Mouse (Mus musculus) limb, embryonic 11.5 days (tissue): ENCODE measurements around the gene Rgs16. TPM values are rescaled to one million over a fixed set of nuclear protein-coding genes. Genes with fewer than 3 reads are reported as not detected.
A peak's percentile ranks its signal among the peaks of the same experiment; 100 is the strongest.

Experiments used
- ATAC-seq: fragments of 200-750 bp; cut with Nextera tagmentation; 2 replicates; pipeline ENCODE4 v1.8.0; 2017; ENCODE audit warnings: low read depth; ENCODE audit not compliant: insufficient number of reproducible peaks, low FRiP score, low TSS enrichment
- DNase-seq: peaks from one replicate; pipeline ENCODE4 v3.0.0-alpha.2; 2015; ENCODE audit warnings: low spot score
- H3K27ac ChIP-seq: fragments of 300-500 bp; sonication (generic); replicated peaks from 2 replicates; pipeline ENCODE4 v1.5.1; 2014; ENCODE audit warnings: low read depth, mild to moderate bottlenecking, low read length
- H3K27me3 ChIP-seq: fragments of 300-500 bp; sonication (generic); 2 replicates; pipeline ENCODE4 v1.6.1; 2014; ENCODE audit warnings: mild to moderate bottlenecking, low read length, mixed read lengths; ENCODE audit not compliant: control insufficient read depth, insufficient read depth
- H3K36me3 ChIP-seq: fragments of 300-500 bp; sonication (generic); 2 replicates; pipeline ENCODE4 v1.6.1; 2014; ENCODE audit warnings: mild to moderate bottlenecking, low read length, moderate library complexity, mixed read lengths; ENCODE audit not compliant: control insufficient read depth, insufficient read depth
- H3K4me1 ChIP-seq: fragments of 300-500 bp; sonication (generic); 2 replicates; pipeline ENCODE4 v1.6.1; 2014; ENCODE audit warnings: low read length, mixed read lengths; ENCODE audit not compliant: control insufficient read depth, insufficient read depth
- H3K4me2 ChIP-seq: fragments of 300-500 bp; sonication (generic); 2 replicates; pipeline ENCODE4 v1.6.1; 2014; ENCODE audit warnings: low read depth, mild to moderate bottlenecking, moderate library complexity; ENCODE audit not compliant: severe bottlenecking
- H3K4me3 ChIP-seq: fragments of 300-500 bp; sonication (generic); 2 replicates; pipeline ENCODE4 v1.5.1; 2014; ENCODE audit warnings: low read depth, low read length
- H3K9ac ChIP-seq: fragments of 300-500 bp; sonication (generic); 2 replicates; pipeline ENCODE4 v1.6.1; 2014; ENCODE audit warnings: mild to moderate bottlenecking, low read length
- H3K9me3 ChIP-seq: fragments of 300-500 bp; sonication (generic); 2 replicates; pipeline ENCODE4 v1.6.1; 2016; ENCODE audit warnings: low read length; ENCODE audit not compliant: control insufficient read depth
- WGBS: fragments of 180-500 bp; shearing (Covaris S2); extraction: QIAGEN DNeasy Blood & Tissue Kit; methylation state at CpG from one replicate; pipeline ENCODE4 v1.1.7; 2014; 5-methylcytosine and 5-hydroxymethylcytosine counted together
- polyA plus RNA-seq: library from polyadenylated mRNA; unstranded; fragments of >200 nt; fragmentation: Nextera tagmentation; extraction: Ambion mirVana; gene quantifications from 2 replicates; pipeline ENCODE4 v1.2.1, GENCODE M21; 2014

Gene Rgs16
- polyA plus RNA-seq, 1 experiment from 2014 or later: 4.9 TPM

DNA sequence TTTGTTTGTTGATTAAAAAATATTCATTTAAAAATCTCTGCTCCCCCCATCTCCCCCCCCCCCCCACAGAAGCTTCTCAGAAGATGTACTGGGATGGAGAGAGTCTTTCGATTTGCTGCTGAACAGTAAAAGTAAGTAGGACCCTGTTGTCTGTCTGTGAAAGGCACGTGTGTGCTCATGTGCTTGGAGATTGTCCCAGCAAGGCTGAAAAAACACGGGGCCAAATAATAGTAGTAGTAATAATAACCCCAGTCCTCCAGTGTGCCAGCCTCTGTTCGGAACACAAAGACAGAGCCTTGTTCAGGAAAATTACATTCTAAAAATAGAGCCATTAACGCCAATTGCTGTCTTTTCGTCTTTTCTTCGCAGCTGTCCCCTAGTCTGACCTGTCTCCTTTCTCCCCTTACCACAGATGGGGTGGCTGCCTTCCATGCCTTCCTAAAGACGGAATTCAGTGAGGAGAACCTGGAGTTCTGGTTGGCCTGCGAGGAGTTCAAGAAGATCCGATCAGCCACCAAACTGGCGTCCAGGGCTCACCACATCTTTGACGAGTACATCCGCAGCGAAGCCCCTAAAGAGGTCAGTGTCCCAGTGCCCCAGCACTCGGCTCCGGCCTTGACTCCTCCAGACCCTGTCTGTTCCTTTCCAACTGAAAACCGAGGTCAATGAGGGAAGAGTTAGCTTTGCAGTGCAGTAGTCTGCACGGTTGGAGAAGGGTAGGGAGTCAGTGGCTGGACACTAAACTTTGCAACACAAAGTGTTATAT, 1.6 kb downstream of the Rgs16 start:
- Histone ChIP-seq H3K4me1 (peaks cover 3% of the 10 kb centered on the region; the same call in 1 of the 2 replicates), H3K27me3 (peaks cover 14% of the 10 kb centered on the region; the same call in 1 of the 2 replicates), H3K9ac (no peak overlapping the region), H3K36me3 (no peaks in the 10 kb centered on the region), H3K27ac (no peak overlapping the region), H3K9me3 (no peaks in the 10 kb centered on the region), H3K4me3 (no peak overlapping the region), H3K4me2 (no peak overlapping the region)
- DNase-seq (no peak), ATAC-seq (no peak)
- WGBS: 81% methylated on average over 18 of the region's 18 CpGs

DNA sequence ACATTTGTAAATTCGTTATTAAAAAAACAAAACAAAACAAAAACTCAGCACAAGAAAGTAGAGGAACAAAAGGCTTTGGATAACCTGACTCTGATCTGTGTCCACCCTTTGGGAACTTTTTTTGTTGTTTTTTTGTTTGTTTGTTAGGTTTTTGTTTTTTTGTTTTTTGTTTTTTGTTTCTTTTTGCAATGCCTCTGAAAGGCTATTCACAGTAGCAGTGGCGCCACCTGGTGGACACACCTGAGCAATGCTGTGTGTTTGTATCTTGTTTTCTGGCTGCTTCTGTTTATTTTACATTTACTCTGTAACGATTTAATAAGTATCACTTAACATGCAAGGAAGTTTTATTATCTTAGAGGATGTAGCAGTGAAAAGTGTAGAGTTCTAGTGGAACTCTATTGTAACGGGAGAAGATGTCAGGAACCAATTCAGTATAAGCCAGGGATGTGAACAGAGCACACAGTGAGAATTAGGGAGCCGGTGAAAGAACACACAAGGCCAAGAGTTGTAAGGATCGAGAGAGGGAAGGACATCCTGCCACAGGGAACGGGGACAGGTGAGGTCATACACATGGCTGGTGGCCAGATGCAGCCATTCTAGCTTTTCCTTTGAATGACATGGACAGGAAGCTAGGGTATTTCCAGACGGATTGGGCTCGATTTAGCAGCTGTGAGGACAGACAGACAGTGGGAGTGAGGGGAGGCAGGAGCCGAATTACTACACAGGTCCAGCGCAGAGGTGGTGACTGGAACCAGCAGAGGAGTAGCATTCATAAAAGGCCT, 2.4 kb downstream of the Rgs16 start:
- DNase-seq (peak; percentile 88), ATAC-seq (no peak)
- peaks cover 3% of the 10 kb centered on the region; the same call in 1 of the 2 replicates for H3K4me1 ChIP-seq
- no peak overlapping the region for H3K9ac ChIP-seq
- peaks cover 14% of the 10 kb centered on the region; the same call in 1 of the 2 replicates for H3K27me3 ChIP-seq
- 56% methylated on average over 11 of the region's 11 CpGs for WGBS
- no peaks in the 10 kb centered on the region for H3K9me3 ChIP-seq
- H3K36me3 ChIP-seq: no peaks in the 10 kb centered on the region
- no peak overlapping the region for H3K27ac ChIP-seq
- no peak overlapping the region for H3K4me3 ChIP-seq
- H3K4me2 ChIP-seq: no peak overlapping the region

DNA sequence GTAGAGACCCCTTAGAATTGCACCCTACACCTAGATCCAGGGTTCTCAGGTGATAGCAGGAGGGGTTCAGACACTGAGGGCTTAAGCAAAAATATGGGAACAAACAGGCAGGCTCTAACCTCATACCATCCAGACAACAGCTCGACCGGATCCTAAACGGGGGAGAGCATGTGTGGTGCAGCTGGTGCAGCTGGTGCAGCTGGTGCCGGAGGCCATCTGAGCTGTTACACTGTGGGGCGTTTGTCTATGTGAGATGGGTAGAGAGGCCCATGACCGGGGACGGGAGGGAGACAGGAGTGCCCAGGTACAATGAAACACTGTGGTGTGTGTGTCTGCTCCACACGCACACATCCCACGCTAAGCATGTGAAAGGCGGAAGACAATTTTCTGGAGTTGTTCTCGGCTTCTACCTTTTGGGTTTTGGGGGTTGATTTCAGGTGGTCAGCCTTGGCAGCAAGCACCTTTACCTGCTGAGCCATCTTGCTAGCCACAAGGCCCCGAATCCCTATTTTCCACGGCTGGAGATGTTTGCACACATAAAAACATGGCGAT, 6.0 kb downstream of the Rgs16 start:
- Histone ChIP-seq H3K4me1 (no peaks in the 10 kb centered on the region), H3K4me2 (no peak overlapping the region), H3K9me3 (no peaks in the 10 kb centered on the region), H3K27ac (no peak overlapping the region), H3K4me3 (no peak overlapping the region), H3K27me3 (no peaks in the 10 kb centered on the region; the same call in 1 of the 2 replicates), H3K9ac (no peak overlapping the region), H3K36me3 (no peaks in the 10 kb centered on the region)
- DNase-seq (no peak), ATAC-seq (no peak)
- whole genome bisulfite sequencing: 76% methylated on average over 14 of the region's 14 CpGs

DNA sequence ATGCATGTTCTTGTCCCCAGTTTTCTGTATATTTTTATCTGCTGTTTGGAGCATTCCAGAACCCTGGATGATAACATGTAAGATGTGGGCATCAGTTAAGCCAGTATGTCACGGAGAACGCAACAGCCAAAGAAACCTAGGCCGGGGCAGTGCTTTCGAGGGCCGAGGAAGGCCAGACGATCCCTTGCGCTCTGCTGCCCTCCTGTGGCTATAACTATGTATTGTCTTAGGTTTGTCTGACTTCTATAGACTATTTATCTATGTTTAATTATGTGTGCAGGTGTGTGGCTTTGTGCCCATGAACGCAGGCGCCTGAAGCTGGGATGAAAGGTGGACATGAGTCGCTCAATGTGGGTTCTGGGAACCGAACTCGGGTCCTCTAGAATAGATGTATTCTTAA, 6.6 kb downstream of the Rgs16 start:
- Histone ChIP-seq H3K27ac (no peak overlapping the region), H3K9me3 (no peaks in the 10 kb centered on the region), H3K4me2 (no peak overlapping the region), H3K4me1 (no peaks in the 10 kb centered on the region), H3K4me3 (no peak overlapping the region), H3K36me3 (no peaks in the 10 kb centered on the region), H3K9ac (no peak overlapping the region), H3K27me3 (no peaks in the 10 kb centered on the region)
- ATAC-seq (no peak), DNase-seq (peak; percentile 85)
- WGBS: 6% methylated on average over 12 of the region's 12 CpGs

DNA sequence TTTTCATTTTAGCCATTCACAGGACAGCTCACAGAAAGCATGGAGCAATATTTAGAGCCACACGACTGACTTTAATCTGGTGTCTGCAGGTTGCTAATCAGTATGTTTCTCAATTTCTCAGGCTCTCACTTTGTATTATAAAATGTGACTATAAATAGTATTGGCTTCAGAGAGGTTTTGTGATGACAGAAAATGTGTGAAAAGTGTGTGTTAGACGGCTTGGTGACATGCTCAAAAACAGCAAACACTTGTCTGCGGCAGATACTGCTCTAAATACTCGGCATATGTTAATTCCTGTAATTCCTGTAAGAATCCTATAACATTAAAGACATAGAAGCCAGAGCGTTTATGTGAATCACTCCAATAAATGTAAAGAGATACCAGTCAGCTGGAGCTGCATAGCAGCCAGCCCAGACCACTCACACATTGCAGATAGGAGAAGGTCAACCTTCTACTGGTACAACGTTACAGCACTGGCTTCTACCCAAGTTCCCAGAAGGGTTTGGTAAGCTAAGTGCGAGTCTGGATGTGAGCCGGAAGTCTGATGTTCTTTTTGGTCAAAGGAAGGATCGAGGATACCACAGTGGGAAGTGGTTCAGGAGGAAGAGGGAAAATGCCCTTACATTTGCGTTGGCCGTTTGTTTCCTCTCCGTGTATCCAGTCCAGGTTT, 7.8 kb downstream of the Rgs16 start:
- H3K4me3 ChIP-seq: no peak overlapping the region
- H3K4me2 ChIP-seq: no peak overlapping the region
- no peaks in the 10 kb centered on the region for H3K27me3 ChIP-seq
- DNase-seq (peak; percentile 19), ATAC-seq (no peak)
- 0 out of 2 replicates have a peak, but pooled peaks cover 3% of the 10 kb centered on the region for H3K4me1 ChIP-seq
- no peak overlapping the region for H3K9ac ChIP-seq
- no peaks in the 10 kb centered on the region for H3K36me3 ChIP-seq
- no peaks in the 10 kb centered on the region for H3K9me3 ChIP-seq
- 78% methylated on average over 12 of the region's 12 CpGs for WGBS
- no peak overlapping the region for H3K27ac ChIP-seq

DNA sequence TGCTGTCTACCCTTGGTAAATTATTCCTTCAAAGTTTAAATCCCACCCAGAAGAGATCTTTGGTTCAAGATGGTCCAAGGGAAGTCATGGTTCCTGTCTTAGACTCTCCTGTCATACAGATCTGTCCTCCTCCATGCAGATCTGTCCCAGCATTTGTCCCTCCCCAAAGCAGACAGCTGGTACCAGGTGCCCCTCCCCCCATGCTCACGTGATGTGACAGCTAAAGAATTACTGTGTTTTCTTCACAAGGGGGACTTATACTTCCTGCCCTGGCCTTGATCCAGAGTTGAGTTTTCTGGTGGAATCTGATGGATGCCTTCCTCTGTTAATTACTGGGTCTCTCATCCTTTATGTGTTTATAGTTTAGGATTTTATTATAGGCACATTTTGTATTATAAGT, 8.4 kb downstream of the Rgs16 start:
- DNase-seq: peak; percentile 56
- 0 out of 2 replicates have a peak, but pooled peaks cover 3% of the 10 kb centered on the region for H3K4me1 ChIP-seq
- ATAC-seq: no peak
- no peak overlapping the region for H3K27ac ChIP-seq
- no peaks in the 10 kb centered on the region for H3K9me3 ChIP-seq
- H3K36me3 ChIP-seq: no peaks in the 10 kb centered on the region
- H3K27me3 ChIP-seq: no peaks in the 10 kb centered on the region
- no peak overlapping the region for H3K4me2 ChIP-seq
- 4% methylated on average over 1 of the region's 1 CpGs for WGBS
- no peak overlapping the region for H3K4me3 ChIP-seq
- H3K9ac ChIP-seq: no peak overlapping the region

DNA sequence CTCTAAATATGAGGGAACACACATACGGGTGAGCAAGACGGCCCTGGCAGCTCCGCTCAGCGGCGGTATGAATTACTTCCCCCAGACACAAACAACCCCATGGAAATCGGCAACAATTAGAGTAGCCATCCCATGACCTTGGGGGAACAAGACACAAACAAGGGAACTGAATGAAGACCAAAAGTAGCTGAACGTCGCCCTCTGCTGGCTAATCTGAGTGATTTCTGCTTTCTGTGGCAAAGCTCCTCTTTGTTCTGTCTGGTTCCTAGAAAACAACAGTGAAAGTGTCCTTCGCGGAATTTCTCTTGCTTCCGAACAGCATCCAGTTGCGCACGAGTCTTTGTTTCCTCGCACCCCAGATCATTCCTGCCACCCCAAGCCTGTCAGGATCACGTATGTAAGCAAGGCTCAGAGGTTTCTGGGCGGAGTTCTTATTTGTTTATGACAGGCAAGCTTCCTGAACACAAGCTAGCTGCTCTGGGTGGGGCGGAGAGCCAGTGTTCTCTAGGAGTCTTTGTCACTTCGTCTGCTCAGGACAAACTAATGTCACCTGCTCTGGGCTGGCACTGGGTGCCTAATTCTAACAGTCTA, 9.2 kb downstream of the Rgs16 start, which contains the start of gene Rnasel:
TSS of gene Rnasel (plus strand) at position 216 of the 591 bp plus-strand sequence.
- no peak within 1 kb of the TSS for H3K27ac ChIP-seq
- H3K27me3 ChIP-seq: no peaks in the 10 kb centered on the region
- WGBS: 8% methylated on average over 18 of the region's 18 CpGs
- H3K4me3 ChIP-seq: peak within 1 kb of the TSS; percentile 27
- 0 out of 2 replicates have a peak, but pooled peaks cover 3% of the 10 kb centered on the region for H3K4me1 ChIP-seq
- peak within 1 kb of the TSS; percentile 84 for H3K9ac ChIP-seq
- peak within 1 kb of the TSS; percentile 59 for H3K4me2 ChIP-seq
- ATAC-seq: peak; percentile 67; the same call in 1 of the 2 replicates
- no peaks in the 10 kb centered on the region for H3K9me3 ChIP-seq
- no peaks in the 10 kb centered on the region for H3K36me3 ChIP-seq
- peak; percentile 86 for DNase-seq
